19 mouse cellular contexts compared by ENCODE assay signal in genomic region chr2:6350931-6351695, GRCm38 (mm10). TPM values are rescaled to one million over a fixed set of nuclear protein-coding genes. Genes with fewer than 3 reads are reported as not detected.
DNase-seq lines count a peak whose midpoint lies in the region; ATAC-seq and TF ChIP-seq lines count a peak whose summit lies in the region.
"Had no signal": no experiment of that assay in that cellular context is flagged by ENCODE, and none has a peak within 500 bp of the region (broad histone marks: within the 10 kb centered on the region; RNA-seq: fewer than 3 reads in every experiment).

No protein-coding gene starts in this region.

- H3K9ac ChIP-seq in hindbrain, postnatal 0 days (replicated peaks; ENCODE audit: low read length): no peak overlapping the region
- H3K9ac ChIP-seq in hindbrain, embryonic 13.5 days: no peak overlapping the region
- no peak overlapping the region for H3K9ac ChIP-seq in midbrain, postnatal 0 days (replicated peaks; ENCODE audit: low read length, poor library complexity, severe bottlenecking)
- H3K9ac ChIP-seq in midbrain, embryonic 15.5 days: no peak overlapping the region
- H3K9ac ChIP-seq: forebrain, embryonic 12.5 days; liver, embryonic 14.5 days; midbrain, embryonic 12.5 days had no signal

- H3K4me2 ChIP-seq in hindbrain, postnatal 0 days (ENCODE audit: low read depth, low read length): no peak overlapping the region
- no peak overlapping the region for H3K4me2 ChIP-seq in hindbrain, embryonic 13.5 days
- H3K4me2 ChIP-seq in midbrain, postnatal 0 days (ENCODE audit: low read depth, low read length, poor library complexity, severe bottlenecking): no peak overlapping the region
- no peak overlapping the region for H3K4me2 ChIP-seq in midbrain, embryonic 15.5 days
- H3K4me2 ChIP-seq: forebrain, embryonic 12.5 days; midbrain, embryonic 12.5 days had no signal

- peak; percentile 30; the same call in 1 of the 2 replicates for TF ChIP-seq CTCF in hindbrain, postnatal 0 days (IDR thresholded peaks at IDR 0.05; ENCODE audit: low read depth)
- TF ChIP-seq CTCF in midbrain, postnatal 0 days (IDR thresholded peaks at IDR 0.05): peak; percentile 35

- no peaks in the 10 kb centered on the region for H3K36me3 ChIP-seq in hindbrain, postnatal 0 days (ENCODE audit: insufficient read depth, low read length)
- peaks cover 1% of the 10 kb centered on the region; the same call in 1 of the 2 replicates for H3K36me3 ChIP-seq in hindbrain, embryonic 13.5 days
- H3K36me3 ChIP-seq in midbrain, postnatal 0 days (ENCODE audit: insufficient read depth, low read length): no peaks in the 10 kb centered on the region
- no peaks in the 10 kb centered on the region for H3K36me3 ChIP-seq in midbrain, embryonic 15.5 days (replicated peaks)
- H3K36me3 ChIP-seq: forebrain, embryonic 12.5 days had no signal

- no peak overlapping the region for H3K4me3 ChIP-seq in hindbrain, postnatal 0 days (ENCODE audit: low read length)
- no peak overlapping the region for H3K4me3 ChIP-seq in hindbrain, embryonic 13.5 days
- no peak overlapping the region for H3K4me3 ChIP-seq in midbrain, postnatal 0 days (ENCODE audit: low read depth, low read length)
- H3K4me3 ChIP-seq in midbrain, embryonic 15.5 days: no peak overlapping the region
- H3K4me3 ChIP-seq: forebrain, embryonic 12.5 days; heart, adult 2 months; midbrain, embryonic 12.5 days had no signal

- no peak for ATAC-seq in hindbrain, postnatal 0 days
- ATAC-seq in hindbrain, embryonic 13.5 days (ENCODE audit: low FRiP score): no peak
- no peak for ATAC-seq in midbrain, postnatal 0 days (ENCODE audit: low FRiP score)
- no peak for ATAC-seq in midbrain, embryonic 15.5 days (replicated peaks)
- ATAC-seq in inflammation-experienced regulatory T-cells, adult 6 months: peak; percentile 75
- ATAC-seq: Patski had no signal

- peaks cover 7% of the 10 kb centered on the region; the same call in 1 of the 2 replicates for H3K4me1 ChIP-seq in hindbrain, postnatal 0 days (ENCODE audit: insufficient read depth, low read length)
- H3K4me1 ChIP-seq in hindbrain, embryonic 13.5 days (replicated peaks): peaks cover 31% of the 10 kb centered on the region
- H3K4me1 ChIP-seq in midbrain, postnatal 0 days (ENCODE audit: insufficient read depth, low read length): peaks cover 6% of the 10 kb centered on the region; the same call in 1 of the 2 replicates
- H3K4me1 ChIP-seq in midbrain, embryonic 15.5 days: peaks cover 26% of the 10 kb centered on the region

- DNase-seq in hindbrain, postnatal 0 days (ENCODE audit: low spot score): peak; percentile 31
- DNase-seq in midbrain, postnatal 0 days (ENCODE audit: low spot score): peak; percentile 43
- DNase-seq in gastrocnemius, adult 18-20 months (ENCODE audit: low spot score): no peak
- no peak for DNase-seq in spleen, postnatal 4 days (ENCODE audit: low spot score in 2 of 2)
- no peak for DNase-seq in ovary, postnatal 10 days (ENCODE audit: low spot score)
- DNase-seq: adrenal gland, postnatal 36 days; cerebellum, adult 2 months; gastrocnemius, postnatal 14 days; heart, adult 2 months; kidney, postnatal 14 days; right cerebral cortex, adult 18-20 months; thymus, adult 2 months had no signal

- 66% methylated on average over 7 of the region's 7 CpGs for WGBS in hindbrain, postnatal 0 days
- WGBS in hindbrain, embryonic 13.5 days: 80% methylated on average over 7 of the region's 7 CpGs
- 74% methylated on average over 7 of the region's 7 CpGs for WGBS in midbrain, postnatal 0 days
- WGBS in midbrain, embryonic 15.5 days: 75% methylated on average over 7 of the region's 7 CpGs

- no peak overlapping the region for H3K27ac ChIP-seq in hindbrain, postnatal 0 days
- H3K27ac ChIP-seq in hindbrain, embryonic 13.5 days: no peak overlapping the region
- H3K27ac ChIP-seq in midbrain, postnatal 0 days (ENCODE audit: low read depth, low read length): no peak overlapping the region
- no peak overlapping the region for H3K27ac ChIP-seq in midbrain, embryonic 15.5 days
- H3K27ac ChIP-seq: forebrain, embryonic 12.5 days; heart, adult 2 months; liver, embryonic 14.5 days; midbrain, embryonic 12.5 days had no signal

- no peaks in the 10 kb centered on the region for H3K27me3 ChIP-seq in hindbrain, postnatal 0 days (ENCODE audit: insufficient read depth, low read length)
- H3K27me3 ChIP-seq in hindbrain, embryonic 13.5 days: no peaks in the 10 kb centered on the region
- H3K27me3 ChIP-seq in midbrain, postnatal 0 days (ENCODE audit: insufficient read depth, low read length): no peaks in the 10 kb centered on the region
- H3K27me3 ChIP-seq in midbrain, embryonic 15.5 days (replicated peaks): no peaks in the 10 kb centered on the region
- H3K27me3 ChIP-seq: forebrain, embryonic 12.5 days; midbrain, embryonic 12.5 days; Patski had no signal

- no peaks in the 10 kb centered on the region for H3K9me3 ChIP-seq in hindbrain, postnatal 0 days (ENCODE audit: low read length)
- no peaks in the 10 kb centered on the region for H3K9me3 ChIP-seq in hindbrain, embryonic 13.5 days
- no peaks in the 10 kb centered on the region for H3K9me3 ChIP-seq in midbrain, postnatal 0 days (ENCODE audit: low read length)
- H3K9me3 ChIP-seq in midbrain, embryonic 15.5 days: no peaks in the 10 kb centered on the region
- H3K9me3 ChIP-seq: forebrain, embryonic 12.5 days; midbrain, embryonic 12.5 days had no signal

RNA-seq across cellular contexts. Expression of gene Usp6nl, which starts 28.6 kb away (rescaled TPM):
- total RNA-seq in hindbrain, postnatal 0 days (2014; rRNA removed): 16.8 and 24.0 TPM in 2 replicates
- 6.9 and 7.8 TPM in 2 replicates for polyA plus RNA-seq in hindbrain, postnatal 0 days (2015; fragmentation: Nextera tagmentation; extraction: Ambion mirVana)
- polyA plus RNA-seq in hindbrain, embryonic 13.5 days (2015; fragmentation: Nextera tagmentation; extraction: Ambion mirVana): 6.2 and 7.2 TPM in 2 replicates
- total RNA-seq in midbrain, postnatal 0 days (2014; rRNA removed): 16.7 and 18.8 TPM in 2 replicates
- 4.7 and 5.7 TPM in 2 replicates for polyA plus RNA-seq in midbrain, postnatal 0 days (2015; fragmentation: Nextera tagmentation; extraction: Ambion mirVana)
- polyA plus RNA-seq in midbrain, embryonic 15.5 days (2015; fragmentation: Nextera tagmentation; extraction: Ambion mirVana): 6.5 and 7.7 TPM in 2 replicates
- 10 to 100 TPM in 1 of 3 experiments, 1 to 10 TPM in 2; 4.1 to 11.9 (median 7.2) TPM for polyA plus RNA-seq in inflammation-experienced regulatory T-cells, adult 6 months (2017; shearing (Covaris generic))
- 1 to 10 TPM; 2.5 to 4.7 TPM for total RNA-seq in gastrocnemius, adult 18-20 months (2021)

Comparison
In these comparisons a context has a peak if more than half of its experiments do, and no peak if none do; other contexts are left out.
1. DNase-seq: peak in hindbrain, postnatal 0 days (single experiment) and midbrain, postnatal 0 days (single experiment); none in gastrocnemius, adult 18-20 months (single experiment), spleen, postnatal 4 days (0 of 2) and ovary, postnatal 10 days (single experiment).